Mouse (Mus musculus) myocyte (in vitro differentiated cells): Measurements from ENCODE around the gene Dgat2. TPM values are rescaled to one million over a fixed set of nuclear protein-coding genes. Genes with fewer than 3 reads are reported as not detected.

Experiments
- H3K27me3 ChIP-seq: one replicate; pipeline ENCODE4 v1.6.1; 2011; ENCODE audit not compliant: control insufficient read depth, insufficient read depth, insufficient read length
- H3K36me3 ChIP-seq: one replicate; pipeline ENCODE4 v1.6.1; 2011; ENCODE audit not compliant: control insufficient read depth, insufficient read depth
- H3K4me2 ChIP-seq: one replicate; pipeline ENCODE4 v1.6.1; 2011; ENCODE audit warnings: low read depth, control low read depth
- H3K4me3 ChIP-seq: one replicate; pipeline ENCODE4 v1.5.1; 2011; ENCODE audit warnings: mild to moderate bottlenecking, control low read depth, moderate library complexity
- H3K79me2 ChIP-seq: one replicate; pipeline ENCODE4 v1.6.1; 2011; ENCODE audit not compliant: control insufficient read depth, insufficient read depth
- H3ac ChIP-seq: one replicate; pipeline ENCODE4 v1.6.1; 2011; ENCODE audit not compliant: control insufficient read depth, insufficient read length
- CEBPB ChIP-seq: IDR thresholded peaks from 2 replicates; pipeline ENCODE4 v1.6.1; 2011; ENCODE audit warnings: mild to moderate bottlenecking, moderate library complexity; ENCODE audit not compliant: poor library complexity, insufficient read depth, severe bottlenecking
- E2F4 ChIP-seq: IDR thresholded peaks from one replicate; pipeline ENCODE4 v1.6.1; 2011; ENCODE audit warnings: mild to moderate bottlenecking, control low read depth, moderate library complexity; ENCODE audit not compliant: insufficient read depth
- MAX ChIP-seq: IDR thresholded peaks from one replicate; pipeline ENCODE4 v1.6.1; 2011; ENCODE audit warnings: low read depth, mild to moderate bottlenecking, control low read depth
- MYOD1 ChIP-seq, 3 experiments: IDR thresholded peaks; one replicate each; pipeline ENCODE4 v1.6.1; 2011; ENCODE audit warnings: control low read depth in 2 of 3, low read depth in 2 of 3, mild to moderate bottlenecking in 2 of 3, moderate library complexity in 1 of 3; ENCODE audit not compliant: insufficient read length in 2 of 3, control insufficient read depth in 1 of 3
- MYOG ChIP-seq, 3 experiments: IDR thresholded peaks; one replicate each; pipeline ENCODE4 v1.6.1; 2011; ENCODE audit warnings: control low read depth in 2 of 3, low read depth in 2 of 3, mild to moderate bottlenecking in 2 of 3; ENCODE audit not compliant: insufficient read length in 2 of 3, control insufficient read depth in 1 of 3, insufficient read depth in 1 of 3
- POLR2A ChIP-seq: IDR thresholded peaks from one replicate; pipeline ENCODE4 v1.6.1; 2011; ENCODE audit warnings: low read depth, mild to moderate bottlenecking, control low read depth, moderate library complexity; ENCODE audit not compliant: insufficient read length
- POLR2AphosphoS2 ChIP-seq: IDR thresholded peaks from one replicate; pipeline ENCODE4 v1.6.1; 2011; ENCODE audit warnings: low read depth, control low read depth; ENCODE audit not compliant: insufficient read length
- REST ChIP-seq: IDR thresholded peaks from one replicate; pipeline ENCODE4 v1.6.1; 2011; ENCODE audit warnings: mild to moderate bottlenecking, control low read depth, moderate library complexity; ENCODE audit not compliant: insufficient read depth, insufficient read length
- SRF ChIP-seq: IDR thresholded peaks from one replicate; pipeline ENCODE4 v1.6.1; 2011; ENCODE audit warnings: low read depth; ENCODE audit not compliant: control insufficient read depth, insufficient read length
- TCF12 ChIP-seq: IDR thresholded peaks from one replicate; pipeline ENCODE4 v1.6.1; 2011; ENCODE audit warnings: mild to moderate bottlenecking, control low read depth; ENCODE audit not compliant: poor library complexity, insufficient read depth, severe bottlenecking
- TCF3 ChIP-seq: IDR thresholded peaks from one replicate; pipeline ENCODE4 v1.6.1; 2011; ENCODE audit warnings: low read depth, control low read depth; ENCODE audit not compliant: insufficient read length
- USF1 ChIP-seq: IDR thresholded peaks from one replicate; pipeline ENCODE4 v1.6.1; 2011; ENCODE audit warnings: low read depth, mild to moderate bottlenecking, control low read depth, moderate library complexity
- polyA plus RNA-seq: library from polyadenylated mRNA; unstranded; fragments of >200 nt; fragmentation: generic; extraction: Trizol; gene quantifications from one replicate; pipeline ENCODE4 v1.2.1, GENCODE M21; 2012; ENCODE audit warnings: missing spikeins

Gene Dgat2
- polyA plus RNA-seq, 1 experiment, result 6.9 TPM

GRCm38 (mm10) chr7:99187451-99187850, 4.9 kb upstream of the Dgat2 start:
- Histone ChIP-seq H3ac (no peak overlapping the region), H3K79me2 (no peaks in the 10 kb centered on the region), H3K36me3 (no peaks in the 10 kb centered on the region), H3K4me3 (no peak overlapping the region), H3K4me2 (no peak overlapping the region), H3K27me3 (no peaks in the 10 kb centered on the region)
- no peak for TF ChIP-seq POLR2AphosphoS2
- TF ChIP-seq MYOD1 (IDR thresholded peaks at IDR 0.05; ENCODE audit: control insufficient read depth in 1 of 3, insufficient read length in 2 of 3, low read depth in 2 of 3), result no peak
- TF ChIP-seq POLR2A, result no peak
- no peak for TF ChIP-seq MAX
- no peak for TF ChIP-seq USF1
- no peak for TF ChIP-seq TCF12
- TF ChIP-seq CEBPB, result no peak
- TF ChIP-seq SRF, result no peak
- no peak for TF ChIP-seq REST
- TF ChIP-seq TCF3, result no peak
- TF ChIP-seq MYOG (IDR thresholded peaks at IDR 0.05; ENCODE audit: control insufficient read depth in 1 of 3, insufficient read depth in 1 of 3, insufficient read length in 2 of 3, low read depth in 2 of 3), result no peak
- TF ChIP-seq E2F4, result no peak

GRCm38 (mm10) chr7:99185405-99185804, 2.9 kb upstream of the Dgat2 start:
- Histone ChIP-seq H3K4me2 (no peak overlapping the region), H3K27me3 (no peaks in the 10 kb centered on the region), H3ac (no peak overlapping the region), H3K36me3 (no peaks in the 10 kb centered on the region), H3K4me3 (no peak overlapping the region), H3K79me2 (no peaks in the 10 kb centered on the region)
- TF ChIP-seq REST (no peak), MYOG (IDR thresholded peaks at IDR 0.05; ENCODE audit: control insufficient read depth in 1 of 3, insufficient read depth in 1 of 3, insufficient read length in 2 of 3, low read depth in 2 of 3) (no peak), POLR2AphosphoS2 (no peak), POLR2A (no peak), CEBPB (no peak), TCF3 (no peak), MAX (no peak), E2F4 (no peak), MYOD1 (IDR thresholded peaks at IDR 0.05; ENCODE audit: control insufficient read depth in 1 of 3, insufficient read length in 2 of 3, low read depth in 2 of 3) (no peak), USF1 (no peak), TCF12 (no peak), SRF (no peak)

GRCm38 (mm10) chr7:99183751-99184150, 1.2 kb upstream of the Dgat2 start:
- Histone ChIP-seq H3K4me2 (no peak overlapping the region), H3K79me2 (no peaks in the 10 kb centered on the region), H3K36me3 (no peaks in the 10 kb centered on the region), H3K4me3 (no peak overlapping the region), H3K27me3 (no peaks in the 10 kb centered on the region), H3ac (no peak overlapping the region)
- TF ChIP-seq MYOD1 (IDR thresholded peaks at IDR 0.05; ENCODE audit: control insufficient read depth in 1 of 3, insufficient read length in 2 of 3, low read depth in 2 of 3), result no peak

- Histone ChIP-seq H3K36me3 (no peaks in the 10 kb centered on the region), H3ac (peak overlapping the region; percentile 42), H3K27me3 (no peaks in the 10 kb centered on the region), H3K4me3 (peak overlapping the region; percentile 25), H3K79me2 (no peaks in the 10 kb centered on the region), H3K4me2 (peak overlapping the region; percentile 89)
- TF ChIP-seq TCF3 (no peak), POLR2A (no peak), MYOD1 (IDR thresholded peaks at IDR 0.05; ENCODE audit: control insufficient read depth in 1 of 3, insufficient read length in 2 of 3, low read depth in 2 of 3) (no peak), SRF (no peak), REST (no peak), E2F4 (no peak), POLR2AphosphoS2 (no peak), MYOG (IDR thresholded peaks at IDR 0.05; ENCODE audit: control insufficient read depth in 1 of 3, insufficient read depth in 1 of 3, insufficient read length in 2 of 3, low read depth in 2 of 3) (no peak)
These were observed 694 bp downstream of the Dgat2 start for GRCm38 (mm10) chr7:99181619-99182431.

GRCm38 (mm10) chr7:99180162-99180561, 2.4 kb downstream of the Dgat2 start:
- no peak overlapping the region for H3K4me3 ChIP-seq
- no peak overlapping the region for H3ac ChIP-seq
- H3K27me3 ChIP-seq, result no peaks in the 10 kb centered on the region
- no peak for TF ChIP-seq POLR2A
- TF ChIP-seq MYOD1 (IDR thresholded peaks at IDR 0.05; ENCODE audit: control insufficient read depth in 1 of 3, insufficient read length in 2 of 3, low read depth in 2 of 3), result no peak
- no peak for TF ChIP-seq POLR2AphosphoS2
- no peak for TF ChIP-seq MYOG (IDR thresholded peaks at IDR 0.05; ENCODE audit: control insufficient read depth in 1 of 3, insufficient read depth in 1 of 3, insufficient read length in 2 of 3, low read depth in 2 of 3)
- TF ChIP-seq CEBPB, result no peak
- TF ChIP-seq TCF12, result no peak
- no peak for TF ChIP-seq TCF3
- no peak for TF ChIP-seq SRF
- TF ChIP-seq MAX, result no peak
- no peak for TF ChIP-seq REST
- TF ChIP-seq E2F4, result no peak
- no peak for TF ChIP-seq USF1
- H3K4me2 ChIP-seq, result no peak overlapping the region
- H3K79me2 ChIP-seq, result no peaks in the 10 kb centered on the region
- H3K36me3 ChIP-seq, result no peaks in the 10 kb centered on the region
